Mouse (Mus musculus) subcutaneous adipose tissue, adult 2 months (tissue): ENCODE results near the gene Ptprk. TPM values are rescaled to one million over a fixed set of nuclear protein-coding genes. Genes with fewer than 3 reads are reported as not detected.

Source experiments
- polyA plus RNA-seq: library from polyadenylated mRNA; depleted of rRNA; stranded (reverse); fragments of >200 nt; gene quantifications from 2 replicates; pipeline ENCODE4 v1.2.3, GENCODE M21; 2012; ENCODE audit warnings: low replicate concordance; rRNA removed

Ptprk gene
- polyA plus RNA-seq = 9.1 and 14.7 TPM in 2 replicates

GRCm38 (mm10) chr10:28074653-28075451, at the start of gene Ptprk:
Ptprk (plus strand) TSS chr10:28074820.

